Mouse (Mus musculus) MEL-GATA-1-ER (cell line): ENCODE data around the gene Il9r.
A peak's percentile ranks its signal among the peaks of the same experiment; 100 is the strongest.

ENCODE experiments used
- DNase-seq: peaks from one replicate; pipeline ENCODE4 v3.0.0-alpha.2; 2012; ENCODE audit warnings: low read depth; ENCODE audit errors: extremely low read depth

Gene Il9r

DNA sequence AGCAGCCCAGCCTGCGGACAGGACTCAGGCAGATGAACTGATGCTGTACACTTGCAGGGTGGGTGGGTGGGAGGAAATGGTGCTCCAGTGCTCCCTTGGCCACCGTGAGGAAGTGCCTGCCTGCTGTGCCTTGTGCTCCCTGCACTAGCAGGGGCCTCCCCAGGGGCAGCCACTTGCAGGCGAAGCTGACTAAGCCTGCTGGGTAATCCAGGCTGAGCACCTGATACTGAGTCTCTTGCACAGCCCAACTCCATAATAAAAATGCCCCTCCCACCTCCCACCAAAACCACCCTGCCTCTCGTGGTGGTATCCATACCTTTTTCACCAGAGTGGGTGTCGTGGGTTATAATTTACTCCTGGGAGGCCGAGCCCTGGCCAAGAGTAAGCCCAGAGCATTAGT, 849 bp downstream of the Il9r start:
- DNase-seq = no peak

DNA sequence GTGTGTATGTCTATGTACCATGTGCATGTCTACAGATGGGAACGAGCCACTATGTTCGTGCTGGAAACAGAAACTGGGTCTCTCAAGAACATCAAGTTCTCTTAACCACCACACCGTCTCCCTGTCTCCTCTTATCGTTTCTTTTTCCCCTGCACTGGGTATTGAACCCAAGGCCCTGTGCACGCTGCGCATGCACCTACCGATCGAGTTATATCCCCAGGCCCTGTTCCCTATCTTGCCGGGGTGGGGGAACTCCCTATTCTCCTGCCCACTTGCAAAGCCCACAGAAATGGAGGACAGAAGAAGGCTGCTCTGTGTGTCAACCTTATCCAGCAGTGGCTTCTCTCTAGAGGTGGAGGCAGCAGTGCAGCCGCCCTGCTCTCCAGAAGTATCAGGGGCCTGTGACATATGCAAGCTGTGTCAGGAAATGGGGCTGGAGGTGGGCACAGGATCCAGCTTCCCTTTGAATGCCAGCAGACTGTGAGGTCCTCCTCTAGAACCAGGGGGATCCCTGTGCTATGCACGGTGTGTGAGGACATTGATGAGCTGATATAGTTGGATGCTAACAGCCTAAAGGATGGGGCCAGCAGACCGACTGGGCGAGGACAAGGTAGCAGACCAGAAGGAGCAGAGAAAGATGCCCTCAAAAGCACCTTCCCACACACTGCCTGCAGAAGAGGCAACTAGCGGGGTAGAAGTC, 1.7 kb downstream of the Il9r start:
- no peak for DNase-seq

DNA sequence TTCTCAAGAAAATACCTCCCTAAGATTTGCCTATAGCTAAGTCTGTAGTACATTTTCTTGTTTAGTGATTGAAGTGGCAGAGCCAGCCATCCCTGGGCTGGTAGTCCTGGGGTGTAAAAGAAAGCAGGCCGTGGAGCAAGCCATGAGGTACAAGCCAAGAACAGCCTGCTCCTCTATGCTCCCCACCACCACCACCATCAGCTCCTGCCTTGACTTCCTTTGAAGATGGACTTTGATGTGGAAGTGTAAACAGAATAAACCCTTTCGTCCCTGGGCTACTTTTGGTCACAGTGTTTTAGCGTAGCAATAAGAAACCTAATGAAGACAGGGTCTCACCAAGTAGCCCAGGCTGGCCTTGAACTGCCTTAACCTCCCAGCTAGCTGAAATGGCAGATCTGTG, 2.3 kb downstream of the Il9r start:
- DNase-seq = no peak

DNA sequence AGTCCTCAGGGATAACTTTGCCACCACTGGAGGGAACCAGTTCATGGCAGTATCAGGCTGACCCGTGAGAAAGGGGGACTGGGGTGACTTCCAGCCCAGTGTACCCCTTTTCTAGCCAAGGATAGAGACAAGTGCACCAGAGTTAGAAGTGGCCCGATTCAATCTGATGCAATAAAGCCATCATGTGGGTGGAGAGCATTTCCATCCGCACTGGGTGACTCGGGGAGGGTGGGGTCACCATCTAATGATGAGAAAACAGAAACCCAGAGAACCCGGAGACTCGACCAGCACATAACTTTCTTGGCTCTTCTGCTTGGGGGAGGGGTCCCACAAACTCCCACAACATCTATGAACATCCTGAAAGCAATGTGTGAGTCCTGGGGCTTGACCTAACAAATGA, 3.4 kb downstream of the Il9r start:
- no peak for DNase-seq

DNA sequence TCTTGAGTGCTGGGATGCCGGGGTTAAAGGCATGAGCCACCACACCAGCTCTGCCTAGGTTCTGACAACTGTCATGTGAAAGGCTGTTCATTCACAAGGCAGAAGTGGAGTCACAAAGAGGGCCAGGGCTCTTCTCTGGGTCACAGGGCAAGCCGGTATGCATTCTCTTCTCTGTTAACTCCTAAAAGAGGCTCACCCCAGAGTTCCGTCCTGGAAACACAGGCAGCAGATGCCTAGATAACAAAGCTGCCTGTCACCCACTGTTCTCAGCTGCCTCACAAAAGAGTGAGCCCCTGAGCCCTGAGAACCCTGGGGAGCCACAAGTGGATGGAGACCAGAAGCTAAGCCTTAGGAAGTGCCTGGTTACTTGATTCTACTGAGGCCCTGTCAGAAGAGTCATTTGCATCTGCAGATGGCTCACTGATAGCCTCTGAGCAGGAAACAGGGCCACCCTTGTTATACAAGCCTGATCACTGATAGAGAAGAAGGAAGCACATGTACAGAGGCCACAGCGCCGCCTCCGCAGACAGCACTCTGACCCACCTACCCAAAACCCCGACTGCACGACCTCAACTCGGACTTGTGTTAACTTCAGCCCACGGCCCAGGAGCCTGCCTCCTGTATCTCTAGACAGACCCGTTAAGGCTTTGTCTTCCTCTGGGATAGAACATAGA, 4.1 kb downstream of the Il9r start:
- peak; percentile 75 for DNase-seq

DNA sequence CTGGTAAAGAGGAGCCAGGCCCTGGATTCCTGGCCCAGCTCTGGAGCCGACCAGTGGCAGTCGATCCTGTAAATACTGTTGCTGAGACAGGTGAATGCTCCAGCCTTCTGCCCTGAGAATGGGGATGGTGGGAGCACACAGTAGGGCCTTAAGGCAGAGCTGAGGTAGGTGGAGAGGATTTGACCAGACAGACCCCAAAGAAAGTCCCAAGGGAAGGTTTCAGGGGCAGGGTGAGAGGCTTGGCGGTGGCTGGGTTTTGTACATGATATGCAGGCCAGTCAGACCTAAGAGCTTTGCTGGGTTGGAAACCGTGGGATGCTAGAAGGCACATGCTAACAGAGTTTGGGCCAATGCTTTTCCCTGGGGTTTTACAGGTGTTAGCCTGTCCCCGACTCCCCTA, 5.5 kb downstream of the Il9r start:
- DNase-seq = no peak

DNA sequence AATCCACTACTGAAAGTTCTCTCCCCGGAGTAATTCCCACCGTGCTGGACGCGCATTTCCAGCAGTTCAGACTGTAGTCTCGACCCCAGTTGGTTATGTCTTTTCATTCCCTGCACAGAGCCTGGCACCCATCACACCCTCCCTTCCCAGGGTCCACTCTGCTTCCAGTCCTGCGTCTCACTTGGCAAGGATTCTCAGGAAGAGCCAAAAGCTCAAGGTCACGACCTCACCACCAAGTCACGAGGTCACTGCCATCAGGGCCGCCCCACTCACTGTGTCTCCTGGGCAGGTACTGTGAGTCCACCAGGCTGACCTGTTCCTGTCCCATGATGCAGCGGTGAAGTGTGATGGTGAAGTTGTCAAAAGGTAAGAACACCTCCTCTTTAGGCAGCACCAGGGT, 6.0 kb downstream of the Il9r start:
- no peak for DNase-seq

DNA sequence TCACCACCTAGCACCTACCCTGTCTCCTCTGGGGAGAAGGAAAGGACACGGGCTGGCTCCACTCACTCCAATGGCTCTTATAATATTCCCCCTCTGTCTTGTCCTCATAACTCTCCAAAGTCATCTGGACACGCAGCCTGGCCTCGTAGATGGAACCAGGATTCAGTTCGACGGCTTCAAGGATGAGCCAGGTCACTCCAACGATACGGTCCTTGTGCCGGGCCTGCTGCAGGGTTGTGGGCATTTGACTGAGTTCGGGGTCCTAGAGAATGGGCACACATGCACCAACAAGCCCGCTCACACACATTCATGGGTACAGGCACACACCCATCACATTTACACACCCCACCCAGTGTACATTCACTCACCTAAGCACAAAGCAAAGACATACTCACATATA, 6.9 kb downstream of the Il9r start:
- no peak for DNase-seq

DNA sequence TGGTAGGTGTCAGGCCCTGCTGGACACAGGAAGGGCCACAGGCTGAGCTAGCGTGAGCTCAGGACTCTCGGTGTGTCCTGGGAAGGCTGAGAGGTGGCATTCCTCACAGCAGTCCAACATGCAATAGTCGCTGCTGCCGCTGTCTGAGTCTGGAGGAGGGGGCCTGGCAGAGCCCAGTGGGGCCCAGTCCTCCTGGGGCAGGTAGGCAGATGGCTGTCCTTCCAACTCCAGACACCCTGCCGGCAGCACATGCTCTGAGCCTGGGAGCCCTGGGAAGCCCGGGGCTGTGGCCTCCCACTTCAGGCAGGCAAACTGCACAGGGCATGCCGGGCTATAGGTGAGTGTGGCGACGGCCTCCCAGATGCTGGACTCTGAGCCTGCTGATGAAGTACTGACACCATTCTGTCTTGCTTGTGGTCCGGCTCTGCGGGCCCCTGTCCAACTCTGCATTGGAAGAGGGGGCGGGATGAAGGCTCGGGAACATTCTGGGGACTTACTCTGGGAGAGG, 9.4 kb downstream of the Il9r start:
- DNase-seq = no peak

DNA sequence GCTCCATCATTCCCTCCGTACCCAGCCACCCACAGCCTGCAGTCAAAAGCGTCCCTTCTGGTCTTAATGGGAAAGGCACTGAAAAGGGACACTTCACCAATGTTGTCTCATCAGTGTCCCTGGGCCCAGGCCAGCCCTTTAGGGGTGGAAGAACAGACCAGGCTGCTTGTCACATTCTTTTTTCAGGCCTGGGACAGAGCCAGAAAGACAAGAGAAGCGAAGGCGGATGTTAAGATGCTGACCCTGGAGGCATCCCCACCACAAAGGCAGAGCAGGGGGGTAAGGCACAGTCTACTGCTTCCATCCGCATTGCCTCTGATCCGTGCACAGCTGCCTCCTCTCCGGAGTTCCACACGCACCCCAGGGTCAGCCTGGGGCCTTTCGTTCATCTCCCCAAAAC, 10.0 kb downstream of the Il9r start:
- no peak for DNase-seq

DNA sequence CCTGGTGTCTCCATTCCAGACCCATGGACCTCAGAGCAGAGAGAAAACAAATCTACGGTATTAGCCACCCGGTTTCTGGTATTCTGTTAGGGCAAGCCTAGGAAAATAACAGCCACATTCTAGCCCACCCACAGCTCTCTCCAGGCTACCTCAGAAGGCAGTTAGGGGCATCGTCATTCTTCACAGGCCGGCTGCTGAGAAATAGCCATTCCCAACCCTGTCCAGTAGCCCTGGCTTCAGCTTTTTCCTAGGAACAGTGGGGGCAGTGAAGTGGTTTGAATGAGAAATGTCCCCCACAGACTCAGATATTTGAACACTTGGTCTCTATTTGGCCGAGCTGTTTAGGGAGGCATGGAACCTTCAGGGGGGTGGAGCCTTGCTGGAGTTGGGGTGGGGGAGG, 10.6 kb downstream of the Il9r start:
- DNase-seq = no peak

DNA sequence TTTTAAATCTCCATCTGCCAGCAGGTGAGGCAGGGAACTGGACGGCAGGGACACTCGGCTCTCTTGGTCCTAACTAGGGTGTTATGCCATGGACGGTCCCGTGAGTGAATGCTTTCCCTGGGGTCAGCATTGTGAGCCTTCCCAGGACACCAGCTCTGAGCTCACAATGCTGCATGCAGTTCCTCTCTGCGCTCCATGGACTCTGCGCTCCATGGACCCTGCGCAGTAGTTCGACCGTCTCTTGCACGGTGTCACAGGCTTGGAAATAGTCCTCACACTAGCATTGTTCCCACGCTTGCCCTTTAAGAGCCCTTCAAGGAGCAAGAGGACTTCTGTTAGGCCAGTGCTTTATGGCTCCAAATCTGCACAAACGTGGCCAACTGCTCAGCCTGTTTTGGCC, 11.2 kb downstream of the Il9r start:
- DNase-seq = no peak

DNA sequence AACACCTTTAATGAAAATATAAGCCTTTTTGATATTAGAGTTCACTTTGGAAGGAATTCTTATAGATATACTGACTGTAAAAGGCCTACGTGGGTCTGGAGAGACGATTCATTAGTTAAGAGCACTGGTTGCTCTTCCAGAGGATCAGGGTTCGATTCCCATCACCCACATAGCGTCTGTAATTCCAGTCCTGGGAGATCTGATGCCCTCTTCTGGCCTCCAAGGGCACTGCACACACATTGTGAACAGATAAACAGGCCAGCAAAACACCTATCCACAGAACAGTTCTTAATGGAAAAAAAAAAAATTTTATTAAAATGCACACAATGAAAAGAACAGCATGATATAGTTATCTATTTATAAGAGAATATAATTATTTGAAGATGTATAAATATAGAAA, 12.8 kb downstream of the Il9r start:
- no peak for DNase-seq

DNA sequence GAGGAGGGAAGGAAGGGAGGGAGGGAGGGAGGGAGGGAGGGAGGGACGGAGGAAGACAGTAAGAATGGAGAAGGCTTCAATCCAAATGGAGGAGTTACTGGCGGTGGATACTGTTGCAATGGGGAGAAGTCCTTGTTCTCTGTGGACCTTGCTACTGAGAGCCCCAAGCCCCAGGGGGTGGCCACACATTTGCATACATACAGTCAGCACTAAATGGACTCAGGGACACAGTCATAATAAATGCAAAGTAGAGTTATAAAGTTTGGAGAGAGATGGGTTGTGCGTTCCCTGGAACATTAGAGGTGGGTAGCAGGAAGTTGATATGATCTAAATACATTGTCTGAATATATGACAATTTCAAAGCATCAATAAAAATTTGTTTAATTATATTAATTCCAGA, 14.0 kb downstream of the Il9r start:
- DNase-seq = no peak

DNA sequence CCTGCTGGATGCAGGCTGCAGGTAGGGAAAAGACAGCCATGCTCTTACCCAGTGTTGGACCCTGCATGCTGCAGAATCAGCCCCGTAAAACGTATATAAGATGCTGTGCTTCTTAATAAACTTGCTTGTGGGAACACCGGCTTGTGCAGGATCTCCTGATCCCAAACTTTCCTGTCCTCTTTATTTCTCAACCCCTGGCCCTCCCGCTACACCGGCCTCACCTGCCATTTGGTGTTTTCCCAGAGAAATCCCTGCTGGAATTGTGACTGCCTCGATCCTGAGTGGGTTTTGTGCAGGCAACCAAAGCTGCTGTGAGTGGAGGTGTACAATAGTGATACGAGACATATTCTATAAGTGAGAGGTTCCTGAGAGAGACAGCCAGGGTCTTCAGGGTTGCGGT, 15.6 kb downstream of the Il9r start:
- DNase-seq = no peak

DNA sequence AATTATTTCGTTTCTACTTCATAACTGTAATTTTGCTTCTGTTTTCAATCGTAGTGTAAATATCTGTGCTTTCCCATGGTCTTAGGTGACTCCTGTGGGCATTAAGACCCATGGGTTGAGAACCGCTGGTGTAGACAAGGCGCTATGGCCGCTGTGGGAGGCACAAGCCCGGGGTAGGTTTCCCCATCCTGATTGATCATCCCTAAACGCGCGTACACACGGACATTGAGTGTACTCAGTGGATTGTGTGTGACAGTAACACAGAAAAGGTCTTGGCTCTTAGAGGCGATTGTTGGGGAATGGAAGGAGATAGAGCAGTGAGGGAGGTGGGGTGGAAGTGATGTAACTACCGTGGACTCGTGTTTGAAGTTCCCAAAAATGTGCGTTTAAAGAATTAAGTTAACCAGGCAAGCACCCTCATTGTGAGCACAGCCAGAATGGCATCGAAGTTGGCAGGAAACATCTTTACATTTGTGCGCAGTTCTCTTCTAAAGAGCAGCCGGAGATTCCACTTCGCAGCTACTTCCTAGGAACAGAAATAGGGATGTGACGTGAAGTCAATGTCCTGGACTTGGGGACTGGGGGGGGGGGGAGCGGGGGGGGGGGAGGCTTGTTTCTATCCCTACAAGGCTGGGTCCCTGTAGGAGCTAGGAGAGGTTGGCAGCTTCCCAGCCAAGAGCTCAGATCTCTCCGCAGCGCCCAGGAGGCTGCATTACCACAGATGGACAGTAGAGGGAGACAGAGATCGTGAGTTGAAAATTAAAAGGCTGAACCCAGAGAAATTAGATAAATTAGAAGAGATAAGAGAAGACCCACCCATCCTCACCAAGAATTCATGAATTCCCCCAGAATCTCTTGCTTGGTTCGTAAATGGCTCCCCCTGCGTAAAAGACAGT, 17.9 kb downstream of the Il9r start:
- no peak for DNase-seq

DNA sequence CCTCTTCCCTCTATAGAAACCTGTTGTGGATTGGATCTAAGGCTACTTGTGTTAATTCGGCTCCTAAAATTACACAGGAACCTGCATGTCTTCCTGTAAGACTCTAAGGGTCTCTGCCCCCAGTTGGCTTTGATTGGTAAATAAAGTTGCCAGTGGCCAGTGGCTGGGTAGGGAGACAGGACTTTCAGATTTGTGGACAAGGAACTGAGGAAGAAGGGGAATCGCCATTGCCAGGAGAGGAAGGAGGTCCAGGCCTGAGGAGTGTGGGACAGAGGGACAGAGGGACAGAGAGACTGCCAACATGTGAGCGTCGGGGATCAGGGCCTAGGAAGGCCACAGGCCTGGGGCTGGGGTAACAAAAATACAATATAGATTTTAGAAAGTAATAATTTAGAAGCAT, 18.8 kb downstream of the Il9r start:
- DNase-seq = no peak

DNA sequence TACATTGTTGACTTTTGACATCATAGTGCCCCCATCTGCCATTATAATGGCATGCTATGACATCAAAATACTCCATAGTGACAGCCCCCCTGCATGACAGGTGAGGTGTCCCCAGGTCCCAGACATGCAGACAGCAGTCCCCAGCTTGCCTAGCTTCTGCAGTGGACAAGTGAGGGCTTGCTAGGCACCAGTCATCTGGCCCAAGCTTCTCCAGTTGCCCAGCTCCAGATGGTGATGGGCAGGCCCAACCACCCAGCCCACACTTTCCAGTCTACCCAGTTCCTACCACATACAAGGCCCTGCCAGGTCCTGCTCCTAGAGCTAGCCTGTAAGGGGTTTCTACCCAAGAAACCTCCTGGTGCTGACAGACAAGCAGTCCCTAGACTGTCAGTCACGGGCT, 21.6 kb downstream of the Il9r start:
- DNase-seq = no peak

DNA sequence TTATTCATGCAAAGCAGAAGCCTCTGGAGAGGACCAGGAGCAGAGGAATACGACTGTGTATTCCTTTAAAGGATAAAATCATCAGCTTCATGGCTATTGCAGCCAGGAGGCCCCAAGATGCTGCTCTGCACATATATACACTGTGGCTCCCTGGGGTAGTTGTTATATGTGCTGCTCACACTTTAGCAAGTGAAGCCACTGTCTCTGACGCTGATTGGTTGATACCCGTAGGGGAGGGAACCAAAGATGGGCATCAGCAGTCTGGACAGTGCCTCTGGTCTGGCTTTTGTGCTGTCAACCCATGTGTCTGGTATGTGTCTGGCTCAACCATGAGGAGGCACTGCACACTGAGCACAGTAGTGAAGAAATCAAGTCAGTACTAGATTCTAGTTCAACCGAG, 33.4 kb downstream of the Il9r start:
- no peak for DNase-seq

DNA sequence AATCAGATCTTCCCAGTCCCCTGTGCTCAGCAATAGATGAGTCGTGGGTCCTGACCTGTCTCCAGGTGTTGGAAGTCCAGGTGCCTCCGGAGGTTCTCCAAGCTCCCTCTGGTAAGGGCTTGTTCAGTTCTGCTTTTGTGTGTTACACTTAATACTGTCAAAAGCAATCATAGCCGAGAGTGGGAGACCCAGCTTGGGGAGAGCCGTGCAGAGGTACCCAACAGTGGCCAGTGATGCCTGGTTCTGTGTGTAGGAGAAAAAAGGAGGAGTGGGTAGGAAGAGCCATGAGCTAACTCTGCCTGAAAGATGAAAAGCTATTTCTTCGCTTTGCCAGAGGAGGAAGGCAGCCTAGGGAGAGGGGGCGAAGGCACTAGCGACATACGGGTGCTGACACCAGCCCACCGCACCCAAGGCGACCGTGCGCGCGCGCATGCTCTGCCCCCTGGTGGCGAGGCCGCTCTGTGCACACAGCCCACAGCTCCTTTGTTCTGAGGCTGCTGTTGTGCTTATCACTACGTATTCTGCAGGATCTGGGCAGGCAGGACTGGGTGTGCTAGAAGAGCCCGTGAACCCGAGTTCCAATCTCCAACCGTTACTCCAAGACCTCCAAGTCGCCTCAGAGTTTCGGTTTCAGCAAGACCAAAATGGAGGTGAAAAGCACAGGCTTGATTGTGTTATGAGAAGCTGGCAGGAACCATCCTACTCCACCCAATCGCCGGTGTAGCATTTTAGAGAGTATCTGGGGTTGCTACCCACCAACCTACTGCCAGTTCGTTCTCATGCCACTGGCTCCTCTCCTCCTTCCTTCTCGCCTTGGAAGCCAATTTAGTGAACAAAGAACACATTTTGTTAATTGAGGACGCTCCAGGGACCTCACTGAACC, 37.9 kb downstream of the Il9r start:
- DNase-seq = peak; percentile 41

DNA sequence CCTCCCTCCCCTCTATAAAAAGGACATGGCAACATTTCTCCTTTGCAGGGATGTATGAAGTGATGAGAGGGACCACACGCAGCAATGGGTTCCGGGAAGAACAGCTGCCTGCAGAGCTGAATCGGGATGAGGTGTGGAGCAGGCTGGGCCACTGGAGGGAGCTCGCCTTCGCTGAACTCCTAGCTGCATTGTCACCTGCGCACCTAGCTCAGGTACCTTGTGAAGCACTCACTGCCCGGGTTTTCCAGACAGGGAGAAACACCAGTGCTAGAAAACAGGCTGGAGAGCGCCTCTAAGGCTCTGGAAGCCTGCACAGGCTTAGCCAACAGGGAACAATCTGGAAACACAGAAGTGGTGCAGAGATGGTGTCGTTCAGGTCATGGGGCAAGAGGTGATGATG, 38.6 kb downstream of the Il9r start:
- no peak for DNase-seq
